Mouse (Mus musculus) heart, embryonic 14.5 days (tissue): ENCODE measurements around the gene Rflna. TPM values are rescaled to one million over a fixed set of nuclear protein-coding genes. Genes with fewer than 3 reads are reported as not detected.

ENCODE experiments used
- ATAC-seq: fragments of 200-750 bp; cut with Nextera tagmentation; 2 replicates; pipeline ENCODE4 v1.8.0; 2017; ENCODE audit warnings: low read depth, moderate TSS enrichment; ENCODE audit not compliant: insufficient number of reproducible peaks, insufficient read depth, low FRiP score
- H3K27ac ChIP-seq, 2 experiments: fragments of 200-500 bp in 1 of 2; fragments of 300-500 bp in 1 of 2; sonication (generic) in 1 of 2; replicated peaks in 1 of 2; 2 replicates each; pipeline ENCODE4 v1.5.1; 2012 to 2014; ENCODE audit warnings: low read depth in 2 of 2, low read length in 2 of 2, control low read depth in 1 of 2, mild to moderate bottlenecking in 1 of 2, mixed read lengths in 1 of 2; ENCODE audit not compliant: control insufficient read depth in 1 of 2, insufficient read depth in 1 of 2
- H3K27me3 ChIP-seq: fragments of 300-500 bp; sonication (generic); 2 replicates; pipeline ENCODE4 v1.6.1; 2014; ENCODE audit warnings: mild to moderate bottlenecking, low read length, control low read depth; ENCODE audit not compliant: control insufficient read depth, insufficient read depth
- H3K36me3 ChIP-seq: fragments of 300-500 bp; sonication (generic); 2 replicates; pipeline ENCODE4 v1.6.1; 2014; ENCODE audit warnings: mild to moderate bottlenecking, control low read depth, low read length, mixed read lengths; ENCODE audit not compliant: control insufficient read depth, insufficient read depth
- H3K4me1 ChIP-seq, 2 experiments: fragments of 200-500 bp in 1 of 2; fragments of 300-500 bp in 1 of 2; sonication (generic) in 1 of 2; 2 replicates each; pipeline ENCODE4 v1.6.1; 2012 to 2014; ENCODE audit warnings: low read length in 2 of 2, control low read depth in 1 of 2, mixed read lengths in 1 of 2; ENCODE audit not compliant: control insufficient read depth in 2 of 2, insufficient read depth in 2 of 2
- H3K4me2 ChIP-seq: fragments of 300-500 bp; sonication (generic); 2 replicates; pipeline ENCODE4 v1.6.1; 2014; ENCODE audit warnings: mild to moderate bottlenecking, low read length
- H3K4me3 ChIP-seq, 2 experiments: fragments of 200-500 bp in 1 of 2; fragments of 300-500 bp in 1 of 2; sonication (generic) in 1 of 2; 2 replicates each; pipeline ENCODE4 v1.5.1; 2012 to 2014; ENCODE audit warnings: low read length in 2 of 2, mild to moderate bottlenecking in 2 of 2, control low read depth in 1 of 2, low read depth in 1 of 2, moderate library complexity in 1 of 2; ENCODE audit not compliant: control insufficient read depth in 1 of 2, insufficient read depth in 1 of 2
- H3K9ac ChIP-seq: fragments of 300-500 bp; sonication (generic); 2 replicates; pipeline ENCODE4 v1.6.1; 2014; ENCODE audit warnings: mild to moderate bottlenecking, low read length
- H3K9me3 ChIP-seq: fragments of 300-500 bp; sonication (generic); 2 replicates; pipeline ENCODE4 v1.6.1; 2016; ENCODE audit warnings: low read length, control low read depth; ENCODE audit not compliant: control insufficient read depth
- WGBS: fragments of 180-500 bp; shearing (Covaris S2); extraction: QIAGEN DNeasy Blood & Tissue Kit; methylation state at CpG from one replicate; pipeline ENCODE4 v1.1.7; 2014; 5-methylcytosine and 5-hydroxymethylcytosine counted together
- polyA plus RNA-seq: library from polyadenylated mRNA; unstranded; fragments of >200 nt; fragmentation: Nextera tagmentation; extraction: Ambion mirVana; gene quantifications from 2 replicates; pipeline ENCODE4 v1.2.1, GENCODE M21; 2014

The Rflna gene
- polyA plus RNA-seq, 1 experiment from 2014 or later = 1.3 TPM

- Histone ChIP-seq H3K4me3 (no peak overlapping the region), H3K36me3 (peaks cover 88% of the 10 kb centered on the region), H3K27me3 (no peaks in the 10 kb centered on the region), H3K9me3 (no peaks in the 10 kb centered on the region), H3K9ac (no peak overlapping the region), H3K4me2 (no peak overlapping the region), H3K27ac (no peak overlapping the region), H3K4me1 (peaks cover 14 to 22% of the 10 kb centered on the region in 2 experiments)
- 77% methylated on average over 9 of the region's 9 CpGs for WGBS
- ATAC-seq = no peak
Measured at GRCm38 (mm10) chr5:125041578-125041977, 38.6 kb downstream of the Rflna start.

GRCm38 (mm10) chr5:125043448-125043847 lies 40.4 kb downstream of the Rflna start:
- no peak overlapping the region for H3K4me3 ChIP-seq
- no peaks in the 10 kb centered on the region for H3K9me3 ChIP-seq
- no peaks in the 10 kb centered on the region for H3K27me3 ChIP-seq
- ATAC-seq = no peak
- H3K4me1 ChIP-seq = peaks cover 17 to 25% of the 10 kb centered on the region in 2 experiments
- H3K36me3 ChIP-seq = peaks cover 88% of the 10 kb centered on the region
- 95% methylated on average over 6 of the region's 6 CpGs for WGBS
- no peak overlapping the region for H3K9ac ChIP-seq
- H3K4me2 ChIP-seq = no peak overlapping the region
- no peak overlapping the region for H3K27ac ChIP-seq

GRCm38 (mm10) chr5:125045202-125045601 lies 42.2 kb downstream of the Rflna start:
- H3K9me3 ChIP-seq = no peaks in the 10 kb centered on the region
- WGBS = 74% methylated on average over 5 of the region's 5 CpGs
- H3K4me2 ChIP-seq = no peak overlapping the region
- no peak for ATAC-seq
- H3K27ac ChIP-seq = no peak overlapping the region
- H3K9ac ChIP-seq = no peak overlapping the region
- H3K4me3 ChIP-seq = no peak overlapping the region
- H3K36me3 ChIP-seq = peaks cover 87% of the 10 kb centered on the region
- no peaks in the 10 kb centered on the region for H3K27me3 ChIP-seq
- peaks cover 20 to 21% of the 10 kb centered on the region in 2 experiments for H3K4me1 ChIP-seq

GRCm38 (mm10) chr5:125046436-125046835 lies 43.4 kb downstream of the Rflna start:
- 47% methylated on average over 5 of the region's 5 CpGs for WGBS
- Histone ChIP-seq H3K4me1 (peaks cover 12 to 14% of the 10 kb centered on the region in 2 experiments), H3K9ac (no peak overlapping the region)

GRCm38 (mm10) chr5:125049481-125049880 lies 46.5 kb downstream of the Rflna start:
- H3K9ac ChIP-seq = no peak overlapping the region
- no peak overlapping the region for H3K27ac ChIP-seq

More at GRCm38 (mm10) chr5:125046436-125046835, 43.4 kb downstream of the Rflna start:
- Histone ChIP-seq H3K27ac (no peak overlapping the region), H3K4me3 (no peak overlapping the region), H3K27me3 (no peaks in the 10 kb centered on the region), H3K36me3 (peaks cover 94% of the 10 kb centered on the region), H3K4me2 (no peak overlapping the region), H3K9me3 (no peaks in the 10 kb centered on the region)
- ATAC-seq = no peak

GRCm38 (mm10) chr5:125052237-125052602 lies 49.2 kb downstream of the Rflna start:
- ATAC-seq = no peak
- peaks cover 47 to 58% of the 10 kb centered on the region in 2 experiments for H3K4me1 ChIP-seq
- H3K4me3 ChIP-seq = no peak overlapping the region
- H3K4me2 ChIP-seq = no peak overlapping the region
- WGBS = 31% methylated on average over 10 of the region's 10 CpGs
- no peaks in the 10 kb centered on the region for H3K27me3 ChIP-seq
- H3K36me3 ChIP-seq = peaks cover 59% of the 10 kb centered on the region
- H3K9ac ChIP-seq = no peak overlapping the region
- peak overlapping the region; percentile 37 to 60 for H3K27ac ChIP-seq
- H3K9me3 ChIP-seq = no peaks in the 10 kb centered on the region

More at GRCm38 (mm10) chr5:125049481-125049880, 46.5 kb downstream of the Rflna start:
- Histone ChIP-seq H3K4me2 (no peak overlapping the region), H3K27me3 (no peaks in the 10 kb centered on the region), H3K4me1 (peaks cover 35 to 41% of the 10 kb centered on the region in 2 experiments), H3K36me3 (peaks cover 72% of the 10 kb centered on the region), H3K9me3 (no peaks in the 10 kb centered on the region), H3K4me3 (no peak overlapping the region)
- ATAC-seq = no peak
- 72% methylated on average over 4 of the region's 4 CpGs for WGBS

GRCm38 (mm10) chr5:125052603-125053488 lies 49.8 kb downstream of the Rflna start:
- peak; percentile 44 for ATAC-seq
- Histone ChIP-seq H3K36me3 (peaks cover 52% of the 10 kb centered on the region), H3K27ac (peak overlapping the region; percentile 21 to 60), H3K27me3 (no peaks in the 10 kb centered on the region), H3K4me1 (peaks cover 53 to 65% of the 10 kb centered on the region in 2 experiments), H3K4me3 (no peak overlapping the region), H3K9me3 (no peaks in the 10 kb centered on the region), H3K9ac (no peak overlapping the region), H3K4me2 (no peak overlapping the region)
- WGBS = 55% methylated on average over 23 of the region's 23 CpGs
